Mouse (Mus musculus) urinary bladder, postnatal 4 days (tissue): Measurements from ENCODE around the gene Ptbp3.

ENCODE experiments used
- DNase-seq, 2 experiments: peaks; one replicate each; pipeline ENCODE4 v3.0.0; 2021 to 2022; ENCODE audit warnings: low spot score in 2 of 2

The Ptbp3 gene

DNA sequence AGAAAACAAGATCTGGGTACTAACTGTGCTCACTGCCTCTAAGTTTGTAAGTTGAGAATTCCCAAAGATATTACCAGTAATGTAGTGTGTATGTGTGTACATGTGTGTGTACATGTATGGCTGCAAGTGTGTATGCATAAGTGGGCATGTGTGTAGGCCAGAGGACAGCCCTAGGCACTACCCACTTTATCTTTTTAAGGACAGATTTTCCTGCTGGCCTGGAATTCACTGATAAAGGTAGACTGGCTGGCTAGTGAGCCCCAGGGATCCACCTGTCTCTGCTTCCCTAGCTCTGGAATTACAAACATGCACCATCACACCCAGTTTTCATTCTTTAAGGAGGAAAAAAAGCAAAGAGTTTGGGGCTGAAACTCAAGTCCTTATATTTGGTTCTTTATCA lies 6.0 kb upstream of the Ptbp3 start:
- no peak for DNase-seq

DNA sequence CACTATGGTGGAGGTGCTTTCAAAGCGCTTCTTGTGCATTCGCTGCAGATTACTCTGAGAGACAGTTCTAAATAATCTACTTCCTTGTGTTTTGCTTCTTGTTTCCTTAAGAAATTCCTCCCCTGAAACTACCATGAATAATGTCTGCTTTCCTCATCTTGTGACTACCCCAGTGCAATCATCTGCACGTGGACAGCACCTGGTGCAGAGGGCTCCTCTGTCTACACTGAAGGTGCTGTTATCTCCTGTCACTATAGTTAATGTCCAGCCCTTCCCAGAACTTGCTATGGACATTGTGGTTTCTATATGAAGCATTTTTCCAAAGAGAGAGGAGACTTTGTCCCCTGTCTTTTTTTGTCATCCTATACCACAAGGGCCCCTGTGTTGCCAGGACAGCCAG lies 4.4 kb upstream of the Ptbp3 start:
- DNase-seq, result no peak

DNA sequence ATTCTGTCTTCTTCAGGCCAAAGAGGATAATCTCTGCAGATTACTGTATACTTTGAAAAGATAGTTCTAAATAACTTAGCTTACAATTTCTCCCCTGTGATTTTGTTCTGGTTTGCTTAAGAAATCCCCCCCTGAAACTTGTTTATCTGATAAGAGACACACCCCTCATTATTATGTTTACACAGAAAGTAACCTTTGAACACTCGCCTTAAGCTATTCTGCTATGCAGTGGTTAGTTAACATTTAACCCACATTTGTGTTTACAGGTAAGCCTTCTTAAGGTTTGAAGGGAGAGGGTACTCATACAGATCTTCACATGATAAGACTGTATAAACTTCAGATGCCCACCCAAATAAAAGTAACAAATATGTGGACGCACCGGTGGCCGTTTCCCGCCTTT lies 3.7 kb upstream of the Ptbp3 start:
- no peak for DNase-seq

DNA sequence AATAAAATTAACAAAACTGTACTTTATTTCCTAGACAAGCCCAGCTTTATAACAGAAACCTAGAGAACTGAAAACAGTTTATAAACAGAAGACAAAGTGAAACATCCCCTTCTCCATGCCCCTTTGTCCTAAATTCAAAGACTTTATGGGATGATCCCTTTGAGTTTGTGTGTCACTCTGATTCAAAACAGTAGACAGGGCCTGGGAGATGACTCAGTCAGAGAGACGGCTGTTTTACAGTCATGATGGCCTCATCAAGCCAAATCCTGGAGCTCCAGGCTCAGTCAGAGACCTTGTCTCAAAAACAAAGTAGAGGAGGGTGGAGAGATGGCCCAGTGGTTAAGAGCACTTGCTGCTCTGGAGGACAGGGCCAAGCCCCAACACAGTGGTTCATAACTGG lies 2.7 kb upstream of the Ptbp3 start:
- DNase-seq, result no peak

DNA sequence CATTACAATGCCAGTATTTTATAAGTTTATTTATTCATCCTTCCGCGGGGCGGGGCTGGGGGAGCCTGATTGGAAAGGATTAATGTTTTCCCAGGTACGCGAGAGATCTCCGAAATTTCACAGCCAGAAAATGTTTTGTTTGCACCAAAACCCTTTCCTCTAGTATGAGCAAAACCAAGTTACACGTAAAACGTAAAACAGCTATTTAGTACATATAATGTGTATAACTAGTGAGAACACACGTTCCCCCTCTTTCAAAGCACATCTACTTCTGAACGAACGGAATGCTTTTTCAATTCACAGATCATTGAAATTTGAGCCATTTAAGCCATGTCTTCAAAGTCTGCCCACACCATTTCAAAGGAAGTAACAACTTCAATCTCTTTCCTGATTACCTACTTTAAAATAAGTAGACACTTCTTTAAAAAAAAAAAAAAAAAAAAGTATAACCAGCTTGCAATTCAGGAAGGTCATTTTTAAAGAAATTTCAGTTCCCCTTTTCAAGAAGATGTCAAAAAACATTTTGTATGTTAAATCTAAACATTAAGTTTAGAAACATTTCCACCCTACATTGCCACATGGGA lies 905 bp upstream of the Ptbp3 start:
- DNase-seq, result no peak

DNA sequence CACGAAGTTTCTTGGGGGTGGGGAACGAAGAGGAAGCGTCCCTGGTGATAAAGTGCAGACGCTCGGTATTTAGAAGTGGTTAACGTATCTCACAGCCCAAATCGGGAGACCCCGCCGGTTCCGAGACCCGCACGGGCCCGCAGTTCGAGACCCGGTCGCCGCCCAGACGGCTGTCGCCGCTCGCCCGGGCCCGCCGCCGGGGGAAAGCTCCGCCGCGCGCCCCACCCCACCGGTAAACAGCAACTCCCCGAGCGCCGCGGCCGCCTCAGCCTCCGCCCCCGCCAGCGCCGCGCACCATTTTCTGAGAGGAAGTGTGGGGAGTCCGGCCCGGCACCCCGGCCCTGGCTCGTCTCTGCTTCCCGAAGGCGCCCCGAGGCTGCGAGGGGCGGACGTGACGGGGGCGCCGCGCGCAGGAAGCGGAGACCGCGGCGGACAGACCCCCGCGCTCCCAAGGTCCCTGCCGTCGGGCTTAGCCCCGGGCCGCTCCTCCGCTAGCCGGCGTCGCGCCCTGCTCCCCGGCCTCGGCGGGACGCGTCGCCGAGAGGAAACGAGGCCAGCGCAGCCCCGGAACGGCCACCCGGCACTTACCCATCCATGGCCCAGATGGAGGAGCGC lies 497 bp downstream of the Ptbp3 start:
- DNase-seq, result peak; percentile 68 to 71

- DNase-seq, result no peak
Measured at GRCm38 (mm10) chr4:59548011-59548559, 1.1 kb downstream of the Ptbp3 start.

- no peak for DNase-seq
Measured at GRCm38 (mm10) chr4:59547136-59547889, 1.9 kb downstream of the Ptbp3 start.

DNA sequence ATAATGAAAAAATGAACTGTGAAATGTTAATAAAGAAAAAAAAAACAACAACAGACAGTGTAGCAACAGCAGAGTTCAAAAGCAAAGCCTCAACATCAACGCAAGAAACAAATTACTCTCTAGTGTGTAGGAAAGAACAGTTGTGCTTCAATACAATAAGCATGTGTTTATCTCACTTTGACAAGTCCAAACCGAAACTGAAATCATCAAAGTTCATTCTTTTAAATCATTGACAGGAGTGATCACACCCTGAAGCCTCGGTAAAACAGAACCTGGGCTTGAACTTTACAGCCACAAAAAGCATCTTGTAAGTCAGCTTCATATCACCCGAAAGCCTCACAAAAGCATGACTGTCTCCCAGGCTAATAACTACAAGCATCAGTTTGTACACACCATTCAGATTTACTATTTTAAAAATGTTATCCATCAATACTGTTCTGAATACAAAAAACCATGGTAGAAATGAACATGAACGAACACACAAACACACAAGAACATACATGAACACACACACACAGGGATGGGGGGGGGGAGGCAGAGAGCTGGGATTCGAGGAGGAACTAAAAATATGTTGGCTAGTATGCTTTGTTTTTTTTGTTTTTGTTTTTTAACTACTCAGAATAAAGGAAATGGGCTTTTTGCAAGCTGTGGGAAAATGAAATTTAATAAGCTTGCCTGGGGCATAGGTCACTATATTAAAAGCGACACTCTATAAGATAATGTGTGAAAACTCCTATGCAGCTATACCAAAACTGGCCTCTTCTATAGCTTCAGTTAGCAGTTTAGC lies 2.7 kb downstream of the Ptbp3 start:
- DNase-seq, result no peak

- no peak for DNase-seq
Measured at GRCm38 (mm10) chr4:59544654-59545053, 4.5 kb downstream of the Ptbp3 start.

DNA sequence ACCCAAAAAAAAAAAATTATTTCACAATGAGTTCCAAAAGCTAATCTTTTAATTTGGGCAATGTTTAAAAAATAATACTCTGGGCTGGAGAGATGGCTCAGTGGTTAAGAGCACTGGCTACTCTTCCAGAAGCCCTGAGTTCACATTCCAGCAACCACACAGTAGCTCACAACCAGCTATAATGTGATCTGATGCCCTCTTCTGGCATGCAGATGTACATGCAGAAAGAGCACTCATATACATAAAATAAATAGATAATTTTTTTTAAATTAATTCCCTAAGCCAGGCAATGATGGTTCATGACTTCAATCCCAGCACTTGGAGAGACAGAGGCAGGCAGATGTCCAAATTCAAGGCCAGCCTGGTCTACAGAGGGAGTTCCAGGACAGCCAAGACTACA lies 6.2 kb downstream of the Ptbp3 start:
- DNase-seq, result no peak

DNA sequence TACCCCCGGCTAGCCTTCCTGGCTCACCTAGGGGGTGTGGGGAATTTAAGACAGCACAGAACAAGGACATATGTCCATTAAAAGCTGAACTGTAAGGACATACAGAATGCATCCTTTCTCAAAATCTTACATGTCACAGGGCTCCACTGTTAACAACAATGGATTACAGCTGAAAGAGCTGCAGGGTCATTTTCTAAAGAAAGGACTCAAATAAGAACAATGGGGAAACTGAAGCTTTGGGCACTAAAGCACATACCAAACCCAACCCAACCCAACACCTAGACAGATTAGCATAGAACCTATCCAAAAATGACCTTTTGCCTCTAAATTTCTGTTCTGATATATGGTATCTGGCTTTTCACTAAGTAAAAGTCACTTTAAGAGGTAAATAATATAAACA lies 12.9 kb downstream of the Ptbp3 start:
- DNase-seq, result no peak

- DNase-seq, result no peak
Measured at GRCm38 (mm10) chr4:59535624-59536023, 13.5 kb downstream of the Ptbp3 start.

DNA sequence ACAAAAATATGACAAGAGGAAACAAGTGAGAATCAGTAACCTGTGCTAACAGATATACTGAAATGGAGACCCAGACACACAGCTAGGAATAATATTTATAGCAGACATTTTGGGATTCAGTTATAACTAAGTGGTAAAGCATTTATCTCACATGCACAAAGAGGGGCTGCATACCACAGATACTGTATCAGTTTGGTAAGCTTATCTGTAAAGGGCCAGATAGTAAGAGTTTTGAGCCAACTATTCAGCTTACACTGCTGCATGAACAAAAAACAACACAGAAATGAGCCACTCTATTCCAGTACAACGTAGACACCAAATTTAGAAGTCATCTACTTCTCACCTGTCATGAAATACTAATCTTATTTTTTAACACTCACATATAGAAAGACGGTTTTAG lies 15.9 kb downstream of the Ptbp3 start:
- DNase-seq, result no peak

DNA sequence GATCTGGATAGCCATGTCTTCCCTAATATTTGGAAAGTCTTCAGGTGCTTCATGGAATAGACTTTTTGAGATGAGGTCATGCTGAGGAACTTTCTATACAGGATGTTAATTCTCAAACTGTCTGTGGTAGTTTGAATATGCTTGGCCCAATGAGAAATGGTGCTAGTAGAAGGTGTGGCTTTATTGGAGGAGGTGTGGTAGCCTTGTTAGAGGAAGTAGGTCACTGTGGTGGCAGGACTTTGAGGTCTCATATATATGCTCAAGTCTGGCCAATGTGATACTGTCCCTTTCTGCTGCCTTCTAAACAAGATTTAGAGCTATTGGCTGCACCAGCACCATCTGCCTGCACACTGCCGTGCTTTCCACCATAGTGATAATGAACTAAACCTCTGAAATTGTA lies 18.0 kb downstream of the Ptbp3 start:
- DNase-seq, result no peak

GRCm38 (mm10) chr4:59527470-59527869 lies 21.7 kb downstream of the Ptbp3 start:
- DNase-seq, result no peak

- no peak for DNase-seq
Measured at GRCm38 (mm10) chr4:59526728-59527127, 22.4 kb downstream of the Ptbp3 start.

DNA sequence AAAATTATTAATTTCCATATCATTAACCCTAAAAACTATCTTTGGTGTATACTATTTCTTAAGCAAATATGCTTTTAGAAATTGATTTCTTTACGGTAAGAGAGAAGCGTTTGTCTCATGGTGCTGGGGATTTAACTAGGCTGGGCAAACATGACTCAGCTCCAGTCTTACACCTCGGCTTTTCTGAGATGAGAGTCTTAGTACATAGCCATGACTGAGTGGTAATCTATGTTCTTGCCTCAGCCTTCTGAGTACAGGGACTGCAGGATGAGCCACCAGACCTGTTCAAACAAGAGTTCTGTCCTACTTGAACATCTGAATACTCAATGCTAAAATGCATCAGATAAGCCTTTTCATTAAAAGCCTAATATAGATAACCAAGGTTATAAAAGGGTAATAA lies 24.3 kb downstream of the Ptbp3 start:
- no peak for DNase-seq

GRCm38 (mm10) chr4:59510321-59510720 lies 38.8 kb downstream of the Ptbp3 start:
- no peak for DNase-seq

GRCm38 (mm10) chr4:59509558-59509957 lies 39.6 kb downstream of the Ptbp3 start:
- no peak for DNase-seq

DNA sequence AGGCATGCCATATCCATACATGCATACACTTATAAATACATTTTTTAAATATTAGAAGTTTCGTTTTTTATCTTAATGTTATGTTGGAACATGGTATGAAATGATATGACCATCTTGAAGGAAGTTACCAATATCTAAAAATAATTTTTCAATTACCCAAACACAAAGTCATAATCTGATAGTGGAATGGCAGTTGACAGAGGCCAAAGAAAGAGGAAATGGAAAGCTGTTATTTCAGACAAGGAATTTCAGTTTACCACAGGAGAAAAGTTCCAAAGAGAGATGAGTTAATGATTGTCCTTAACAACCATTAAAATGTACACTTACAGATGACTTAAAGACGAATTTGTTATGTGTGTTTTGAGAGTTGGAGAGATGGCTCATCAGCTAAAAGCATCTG lies 41.4 kb downstream of the Ptbp3 start:
- no peak for DNase-seq

DNA sequence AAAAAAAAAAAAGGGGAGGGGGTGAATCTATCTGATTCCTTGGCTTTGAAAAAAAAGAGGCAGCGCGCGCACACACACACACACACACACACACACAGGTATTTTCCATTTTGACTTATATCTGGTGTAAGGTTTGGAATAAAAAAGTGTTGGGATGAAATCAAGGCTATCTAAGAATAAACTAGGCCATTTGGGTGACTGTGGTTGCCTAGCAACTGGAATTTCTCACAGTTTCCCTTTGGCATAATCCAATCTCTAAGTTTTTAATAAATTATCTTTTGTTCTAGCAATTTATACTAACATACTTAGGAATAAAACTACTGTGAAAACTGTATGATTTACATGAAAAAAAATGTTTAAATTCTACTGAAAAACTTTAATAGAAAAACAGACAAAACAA lies 42.5 kb downstream of the Ptbp3 start:
- no peak for DNase-seq
